Mouse (Mus musculus): ENCODE measurements at regions not wholly inside any gene's neighbourhood (a gene's known extent, or its start where the extent isn't known, plus 50 kb on each side); places are given as distances from the start of the nearest gene placed in this dataset.

DNA sequence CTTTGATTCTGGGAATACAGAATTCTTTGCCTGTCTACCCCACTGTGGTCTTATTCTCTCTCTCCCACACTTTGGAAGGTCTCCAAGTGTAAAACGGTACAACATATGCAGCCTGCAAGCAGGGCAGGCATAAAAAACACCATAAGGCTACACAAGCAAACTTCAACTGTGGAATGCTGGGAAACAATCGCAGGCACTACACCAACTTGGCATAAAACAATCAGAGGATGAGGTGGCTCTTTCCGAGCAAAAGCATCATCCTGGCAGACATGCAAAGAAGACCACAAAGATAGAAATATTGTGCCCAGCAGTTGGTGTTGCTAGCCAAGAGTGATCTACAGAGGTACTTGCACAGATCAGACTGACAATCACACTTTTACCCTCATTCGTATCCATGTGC is 88.0 kb upstream of the Galnt5 start:
- peak; percentile 42 for DNase-seq (ENCODE audit: low spot score)

DNA sequence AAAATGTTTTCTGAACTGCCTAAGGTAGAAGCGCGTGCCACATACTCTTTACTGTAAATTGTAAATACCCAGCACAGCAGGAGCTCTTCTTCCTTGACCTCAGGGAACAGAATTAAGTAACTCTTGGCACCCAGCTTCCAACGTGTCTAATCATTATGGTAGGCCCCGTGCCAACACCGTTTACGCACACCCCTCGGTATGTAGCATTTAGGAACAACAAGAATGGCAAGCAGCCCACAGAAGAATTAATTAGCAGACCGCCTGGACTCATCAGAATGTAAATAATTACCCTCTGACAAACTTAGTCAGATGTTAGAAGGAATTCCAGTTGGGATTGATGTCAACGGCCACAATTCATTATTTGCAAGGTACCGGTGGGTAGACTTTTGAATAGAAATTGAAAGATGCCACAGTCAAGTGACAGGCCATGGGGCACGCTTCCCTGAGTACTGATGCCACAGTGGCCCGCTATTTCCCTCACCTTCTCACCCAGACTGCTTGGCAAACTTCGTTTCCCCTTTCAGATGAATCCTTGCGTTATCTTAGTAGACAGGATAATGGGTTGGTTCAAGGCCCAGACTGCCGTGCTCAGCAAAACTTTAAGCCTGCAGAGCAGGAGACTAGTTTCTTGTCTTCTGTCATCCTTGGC is 81.2 kb upstream of the Galnt5 start:
- no peak for DNase-seq (ENCODE audit: low spot score)

DNA sequence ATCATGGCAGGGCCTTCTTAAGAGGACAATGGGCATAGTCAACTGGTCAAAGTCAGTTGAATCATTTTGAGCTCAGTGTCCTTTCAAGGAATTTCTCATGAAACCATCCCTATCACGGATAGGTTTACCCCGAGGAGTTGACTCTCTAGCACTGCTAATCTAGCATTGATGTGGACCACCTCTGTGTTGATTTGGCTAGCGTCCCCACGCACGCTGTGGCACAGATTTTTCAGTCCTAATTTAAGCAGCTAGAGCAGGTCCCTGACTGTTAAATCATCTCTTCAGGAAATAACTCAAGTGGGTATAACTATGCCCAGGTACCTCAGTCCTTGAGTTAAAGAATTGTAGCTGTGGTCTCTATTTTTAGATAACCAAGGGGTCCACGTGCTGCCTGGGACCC is 80.0 kb upstream of the Galnt5 start:
- no peak for DNase-seq (ENCODE audit: low spot score)

DNA sequence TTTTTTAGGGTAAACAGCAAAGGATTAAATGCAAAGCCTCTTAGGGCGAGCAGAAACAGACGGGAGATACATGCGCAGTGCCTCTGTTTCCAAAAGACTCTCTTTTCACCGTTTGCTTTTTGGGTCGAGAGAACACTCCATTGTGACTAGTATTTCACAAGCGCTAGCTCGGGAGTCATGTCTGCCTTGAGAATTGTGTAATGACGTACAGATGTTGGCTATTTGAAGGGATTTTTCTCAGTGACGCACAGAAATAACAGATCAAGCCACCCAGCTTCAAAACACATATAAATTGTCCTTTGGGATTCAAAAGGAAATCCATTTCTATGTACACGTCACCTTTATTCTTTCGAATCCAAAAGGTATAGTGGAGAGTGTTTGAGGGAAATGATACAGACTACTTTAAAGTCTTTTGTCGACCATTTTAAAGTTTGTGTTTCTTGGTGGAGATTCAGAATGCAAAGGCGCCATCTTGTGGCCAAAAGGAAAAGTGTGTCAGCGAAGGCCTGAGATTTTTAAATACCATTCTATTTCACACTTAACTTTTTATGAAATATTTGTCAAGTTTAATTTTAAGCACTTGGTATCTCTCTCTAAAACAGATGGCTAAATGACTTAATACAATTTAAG is 78.5 kb upstream of the Galnt5 start:
- DNase-seq (ENCODE audit: low spot score) = peak; percentile 59

DNA sequence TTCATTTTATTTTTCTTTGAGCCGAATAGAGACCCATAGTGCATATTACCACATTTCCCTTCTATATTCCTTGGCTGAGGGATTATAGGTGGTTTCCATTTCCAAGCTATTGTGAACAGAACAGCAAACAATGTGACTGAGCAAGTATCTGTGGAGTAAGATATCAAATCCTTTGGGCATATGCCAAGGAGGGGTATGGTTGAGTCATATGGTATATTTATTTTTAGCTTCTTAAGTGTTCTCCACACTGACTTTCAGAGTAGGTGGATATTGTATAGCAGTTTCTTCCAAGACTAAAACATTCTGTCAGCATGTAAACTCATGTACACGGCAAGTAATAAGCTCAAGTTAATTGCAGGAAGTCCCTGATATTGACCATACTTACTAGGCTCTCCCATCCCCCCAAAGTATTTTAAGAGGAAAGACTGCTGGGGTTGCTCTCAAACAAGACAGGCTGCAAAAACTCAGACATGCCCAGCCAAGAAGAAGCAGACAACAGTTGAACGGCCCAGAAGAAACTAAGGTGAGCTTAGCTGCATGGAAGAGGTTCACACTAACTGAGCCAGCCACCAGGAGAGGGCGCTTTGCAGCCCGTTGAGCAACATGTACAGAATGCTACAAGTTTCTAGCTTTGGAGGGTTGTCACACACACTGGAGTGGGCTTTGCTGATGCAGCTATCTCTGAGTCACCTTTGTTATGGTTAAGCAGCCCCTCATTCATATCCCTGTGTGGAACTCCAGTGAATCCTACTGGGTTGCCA is 63.4 kb upstream of the Galnt5 start:
- no peak for DNase-seq (ENCODE audit: low spot score)

All from layer of hippocampus, adult 11-12 months (tissue).